Mouse (Mus musculus) hindbrain, embryonic 14.5 days (tissue): ENCODE measurements at regions not wholly inside any gene's neighbourhood (a gene's known extent, or its start where the extent isn't known, plus 50 kb on each side); places are given as distances from the start of the nearest gene placed in this dataset. TPM values are rescaled to one million over a fixed set of nuclear protein-coding genes. Genes with fewer than 3 reads are reported as not detected.

Experiments
- ATAC-seq: fragments of 200-750 bp; cut with Nextera tagmentation; 2 replicates; pipeline ENCODE4 v1.8.0; 2017; ENCODE audit warnings: moderate number of reproducible peaks, mild to moderate bottlenecking, moderate TSS enrichment, moderate library complexity; ENCODE audit not compliant: low FRiP score
- DNase-seq: peaks from one replicate; pipeline ENCODE4 v3.0.0-alpha.2; 2015; ENCODE audit warnings: low spot score
- H3K27ac ChIP-seq: fragments of 300-500 bp; sonication (generic); 2 replicates; pipeline ENCODE4 v1.5.1; 2014; ENCODE audit warnings: mild to moderate bottlenecking, moderate library complexity
- H3K27me3 ChIP-seq: fragments of 300-500 bp; sonication (generic); 2 replicates; pipeline ENCODE4 v1.6.1; 2014; ENCODE audit warnings: mild to moderate bottlenecking, low read length, mixed read lengths; ENCODE audit not compliant: control insufficient read depth, insufficient read depth
- H3K36me3 ChIP-seq: fragments of 300-500 bp; sonication (generic); replicated peaks from 2 replicates; pipeline ENCODE4 v1.6.1; 2014; ENCODE audit not compliant: control insufficient read depth, insufficient read depth
- H3K4me1 ChIP-seq: fragments of 300-500 bp; sonication (generic); replicated peaks from 2 replicates; pipeline ENCODE4 v1.6.1; 2014; ENCODE audit warnings: antibody characterized with exemption, low read length, mixed read lengths; ENCODE audit not compliant: control insufficient read depth, insufficient read depth
- H3K4me2 ChIP-seq: fragments of 300-500 bp; sonication (generic); replicated peaks from 2 replicates; pipeline ENCODE4 v1.6.1; 2014; ENCODE audit warnings: mild to moderate bottlenecking, moderate library complexity
- H3K4me3 ChIP-seq: fragments of 300-500 bp; sonication (generic); replicated peaks from 2 replicates; pipeline ENCODE4 v1.5.1; 2014; ENCODE audit warnings: mild to moderate bottlenecking, low read length
- H3K9ac ChIP-seq: fragments of 300-500 bp; sonication (generic); 2 replicates; pipeline ENCODE4 v1.6.1; 2014
- H3K9me3 ChIP-seq: fragments of 300-500 bp; sonication (generic); 2 replicates; pipeline ENCODE4 v1.6.1; 2016; ENCODE audit warnings: low read length; ENCODE audit not compliant: control insufficient read depth
- WGBS: fragments of 180-500 bp; shearing (Covaris S2); extraction: QIAGEN DNeasy Blood & Tissue Kit; methylation state at CpG from one replicate; pipeline ENCODE4 v1.1.7; 2014; 5-methylcytosine and 5-hydroxymethylcytosine counted together
- microRNA-seq: library from miRNA; unstranded; fragments of <30 nt; microRNA quantifications from one replicate; pipeline ENCODE4, GENCODE M21; 2016

- Histone ChIP-seq H3K36me3 (no peaks in the 10 kb centered on the region), H3K9me3 (no peaks in the 10 kb centered on the region), H3K27ac (peak overlapping the region; percentile 14; the same call in 1 of the 2 replicates), H3K9ac (no peak overlapping the region), H3K4me2 (peak overlapping the region; percentile 17; the same call in 1 of the 2 replicates), H3K4me3 (no peak overlapping the region), H3K4me1 (0 out of 2 replicates have a peak, but pooled peaks cover 2% of the 10 kb centered on the region), H3K27me3 (no peaks in the 10 kb centered on the region)
- peak; percentile 42 for DNase-seq
- 65% methylated on average over 11 of the region's 11 CpGs for WGBS
- peak; percentile 57; the same call in 1 of the 2 replicates for ATAC-seq
These were observed 98.0 kb upstream of the Ccdc54 start for GRCm38 (mm10) chr16:50688818-50689506.

GRCm38 (mm10) chr16:50679698-50680097 is 88.7 kb upstream of the Ccdc54 start:
- WGBS: 73% methylated on average over 6 of the region's 6 CpGs
- no peak overlapping the region for H3K9ac ChIP-seq
- DNase-seq (no peak), ATAC-seq (no peak)
- no peak overlapping the region for H3K27ac ChIP-seq
- no peaks in the 10 kb centered on the region for H3K4me1 ChIP-seq
- H3K4me2 ChIP-seq: no peak overlapping the region
- no peaks in the 10 kb centered on the region for H3K36me3 ChIP-seq
- no peaks in the 10 kb centered on the region for H3K27me3 ChIP-seq
- no peak overlapping the region for H3K4me3 ChIP-seq
- no peaks in the 10 kb centered on the region for H3K9me3 ChIP-seq

GRCm38 (mm10) chr16:50673339-50673738 is 82.4 kb upstream of the Ccdc54 start:
- Histone ChIP-seq H3K4me1 (no peaks in the 10 kb centered on the region), H3K27me3 (no peaks in the 10 kb centered on the region), H3K4me3 (no peak overlapping the region), H3K9me3 (no peaks in the 10 kb centered on the region), H3K27ac (no peak overlapping the region), H3K9ac (no peak overlapping the region), H3K4me2 (no peak overlapping the region), H3K36me3 (no peaks in the 10 kb centered on the region)
- DNase-seq: no peak
- 75% methylated on average over 5 of the region's 5 CpGs for WGBS
- no peak for ATAC-seq

- H3K4me2 ChIP-seq: no peak overlapping the region
- no peaks in the 10 kb centered on the region for H3K27me3 ChIP-seq
- WGBS: 66% methylated on average over 5 of the region's 5 CpGs
- H3K9ac ChIP-seq: no peak overlapping the region
- no peak for DNase-seq
- H3K4me1 ChIP-seq: no peaks in the 10 kb centered on the region
- no peak for ATAC-seq
- H3K27ac ChIP-seq: no peak overlapping the region
- no peaks in the 10 kb centered on the region for H3K9me3 ChIP-seq
- no peaks in the 10 kb centered on the region for H3K36me3 ChIP-seq
- H3K4me3 ChIP-seq: no peak overlapping the region
These were observed 81.8 kb upstream of the Ccdc54 start for GRCm38 (mm10) chr16:50672713-50673112.

GRCm38 (mm10) chr16:50671170-50671569 is 80.2 kb upstream of the Ccdc54 start:
- H3K27ac ChIP-seq: no peak overlapping the region
- ATAC-seq (no peak), DNase-seq (no peak)
- H3K27me3 ChIP-seq: no peaks in the 10 kb centered on the region
- no peaks in the 10 kb centered on the region for H3K36me3 ChIP-seq
- H3K9me3 ChIP-seq: no peaks in the 10 kb centered on the region
- H3K9ac ChIP-seq: no peak overlapping the region
- H3K4me2 ChIP-seq: no peak overlapping the region
- H3K4me3 ChIP-seq: no peak overlapping the region
- H3K4me1 ChIP-seq: no peaks in the 10 kb centered on the region
- WGBS: 93% methylated on average over 5 of the region's 5 CpGs

GRCm38 (mm10) chr16:50664240-50664639 is 73.3 kb upstream of the Ccdc54 start:
- no peak for ATAC-seq
- no peaks in the 10 kb centered on the region for H3K4me1 ChIP-seq
- no peak for DNase-seq
- no peaks in the 10 kb centered on the region for H3K9me3 ChIP-seq
- H3K4me3 ChIP-seq: no peak overlapping the region
- H3K36me3 ChIP-seq: no peaks in the 10 kb centered on the region
- 70% methylated on average over 2 of the region's 2 CpGs for WGBS
- no peaks in the 10 kb centered on the region for H3K27me3 ChIP-seq
- H3K4me2 ChIP-seq: no peak overlapping the region
- no peak overlapping the region for H3K9ac ChIP-seq
- no peak overlapping the region for H3K27ac ChIP-seq

Small RNA genes in the stretch of these regions (microRNA-seq; reads per million reads assigned to microRNA genes)
- not detected for gene Mir6363
